28 mouse cellular contexts compared by ENCODE assay signal in genomic region chr14:98520966-98521365, GRCm38 (mm10).
"Had no signal": no experiment of that assay in that cellular context is flagged by ENCODE, and none has a peak within 500 bp of the region (broad histone marks: within the 10 kb centered on the region; RNA-seq: fewer than 3 reads in every experiment).

No protein-coding gene starts in this region.

- DNase-seq: cerebellum, adult 8-10 months; cerebellum, adult 9-10 months; cerebellum, adult 9-11 months; cerebellum, postnatal 10 days; cerebellum, postnatal 14 days; cerebellum, postnatal 25 days; cerebellum, postnatal 36 days; embryo, embryonic 11 days; forebrain, postnatal 0 days; gastrocnemius, adult 2 months; gastrocnemius, postnatal 10 days; gastrocnemius, postnatal 14 days; gastrocnemius, postnatal 25 days; gastrocnemius, postnatal 36 days; heart, adult 11 months; heart, adult 18-20 months; heart, adult 2 months had no signal

- ATAC-seq: forebrain, embryonic 13.5 days; forebrain, embryonic 14.5 days; forebrain, embryonic 15.5 days; forebrain, embryonic 16.5 days; forebrain, postnatal 0 days had no signal

- H3K4me1 ChIP-seq: embryonic facial prominence, embryonic 10.5 days; embryonic facial prominence, embryonic 12.5 days; embryonic facial prominence, embryonic 13.5 days; embryonic facial prominence, embryonic 15.5 days; forebrain, embryonic 12.5 days; forebrain, embryonic 13.5 days had no signal

- H3K9me3 ChIP-seq: embryonic facial prominence, embryonic 10.5 days; embryonic facial prominence, embryonic 12.5 days; embryonic facial prominence, embryonic 13.5 days; embryonic facial prominence, embryonic 15.5 days; forebrain, embryonic 10.5 days; forebrain, embryonic 12.5 days; forebrain, embryonic 13.5 days; forebrain, embryonic 15.5 days had no signal

- H3K36me3 ChIP-seq: embryonic facial prominence, embryonic 10.5 days; embryonic facial prominence, embryonic 12.5 days; embryonic facial prominence, embryonic 13.5 days; embryonic facial prominence, embryonic 15.5 days; forebrain, embryonic 10.5 days; forebrain, embryonic 12.5 days; forebrain, embryonic 15.5 days had no signal

- H3K4me2 ChIP-seq: embryonic facial prominence, embryonic 12.5 days; embryonic facial prominence, embryonic 13.5 days; embryonic facial prominence, embryonic 15.5 days; forebrain, embryonic 12.5 days; forebrain, embryonic 13.5 days; forebrain, embryonic 15.5 days had no signal

- H3K27ac ChIP-seq: embryonic facial prominence, embryonic 10.5 days; embryonic facial prominence, embryonic 12.5 days; embryonic facial prominence, embryonic 13.5 days; embryonic facial prominence, embryonic 15.5 days; forebrain, embryonic 10.5 days; forebrain, embryonic 12.5 days; forebrain, embryonic 13.5 days; forebrain, embryonic 15.5 days; gastrocnemius, adult 2 months; heart, adult 2 months had no signal

- H3K4me3 ChIP-seq: embryonic facial prominence, embryonic 10.5 days; embryonic facial prominence, embryonic 12.5 days; embryonic facial prominence, embryonic 13.5 days; embryonic facial prominence, embryonic 15.5 days; erythroblast, embryonic 14.5 days; forebrain, embryonic 10.5 days; forebrain, embryonic 12.5 days; forebrain, embryonic 13.5 days; forebrain, embryonic 15.5 days; gastrocnemius, adult 2 months; heart, adult 2 months had no signal

- H3K9ac ChIP-seq: embryonic facial prominence, embryonic 12.5 days; embryonic facial prominence, embryonic 13.5 days; embryonic facial prominence, embryonic 15.5 days; forebrain, embryonic 12.5 days; forebrain, embryonic 13.5 days; forebrain, embryonic 15.5 days; forebrain, postnatal 0 days had no signal

- H3K27me3 ChIP-seq: embryonic facial prominence, embryonic 12.5 days; embryonic facial prominence, embryonic 13.5 days; embryonic facial prominence, embryonic 15.5 days; forebrain, embryonic 12.5 days; forebrain, embryonic 13.5 days; forebrain, embryonic 15.5 days had no signal
